Mouse (Mus musculus): ENCODE data around the gene Myh14. TPM values are rescaled to one million over a fixed set of nuclear protein-coding genes. Genes with fewer than 3 reads are reported as not detected.

The Myh14 gene
- total RNA-seq, 2 experiments from 2014 or later: 30.4 TPM

DNA sequence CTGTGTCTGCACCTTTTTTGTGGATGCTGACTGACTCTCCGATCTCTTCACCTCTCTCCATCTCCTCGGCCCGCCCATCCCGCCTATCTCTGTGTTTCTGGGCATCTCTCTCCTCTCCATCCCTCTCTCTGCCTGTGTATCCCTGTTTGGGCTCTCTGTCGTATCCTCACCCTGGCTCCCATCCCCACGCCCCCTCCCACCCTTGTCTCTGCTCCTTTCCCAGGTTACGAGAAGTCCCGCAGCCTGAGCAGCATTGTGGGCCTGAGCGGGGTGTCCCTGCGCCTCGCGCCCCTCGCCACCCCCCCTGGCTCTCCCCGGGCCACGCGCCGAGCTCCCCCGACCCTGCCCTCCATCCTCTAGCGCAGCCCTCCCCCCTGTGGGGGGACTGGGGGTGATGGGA, 69.0 kb downstream of the Myh14 start:
- no peak for TF ChIP-seq CTCF (conservative IDR thresholded peaks at IDR 0.05)
- peak overlapping the region; percentile 91 for H3K27ac ChIP-seq
- H3K4me3 ChIP-seq: no peak overlapping the region; the same call in 1 of the 2 replicates
- no peak for DNase-seq (ENCODE audit: low spot score in 2 of 2)

GRCm38 (mm10) chr7:44600691-44601262, 69.9 kb downstream of the Myh14 start:
- no peak for TF ChIP-seq CTCF (conservative IDR thresholded peaks at IDR 0.05)
- Histone ChIP-seq H3K4me3 (no peak overlapping the region), H3K27ac (peak overlapping the region; percentile 91)
- DNase-seq (ENCODE audit: low spot score in 2 of 2): no peak

DNA sequence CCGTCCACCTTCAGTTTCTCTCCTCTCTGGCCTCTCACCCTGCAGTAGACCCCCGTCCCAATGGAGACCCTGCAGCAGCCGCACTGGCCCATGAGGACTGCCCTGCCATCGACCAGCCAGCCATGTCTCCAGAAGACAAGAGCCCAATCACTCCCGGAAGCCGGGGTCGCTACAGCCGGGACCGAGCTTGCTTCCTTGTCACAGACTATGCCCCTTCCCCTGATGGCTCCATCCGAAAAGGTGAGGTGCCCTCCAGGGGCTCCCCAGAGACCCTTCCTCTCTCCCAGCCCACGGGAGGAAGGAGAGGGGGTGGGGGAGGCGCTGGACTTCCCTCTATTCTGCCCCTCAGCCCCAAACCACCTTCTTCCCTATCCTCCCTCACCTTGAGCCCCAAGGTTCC, 72.3 kb downstream of the Myh14 start:
- no peak for TF ChIP-seq CTCF (conservative IDR thresholded peaks at IDR 0.05)
- Histone ChIP-seq H3K4me3 (no peak overlapping the region), H3K27ac (peak overlapping the region; percentile 43; the same call in 1 of the 2 replicates)
- no peak for DNase-seq (ENCODE audit: low spot score in 2 of 2)

GRCm38 (mm10) chr7:44597666-44598065, 73.0 kb downstream of the Myh14 start:
- Histone ChIP-seq H3K27ac (peak overlapping the region; percentile 68), H3K4me3 (no peak overlapping the region)
- no peak for TF ChIP-seq CTCF (conservative IDR thresholded peaks at IDR 0.05)
- no peak for DNase-seq (ENCODE audit: low spot score in 2 of 2)

GRCm38 (mm10) chr7:44596996-44597538, 73.6 kb downstream of the Myh14 start:
- TF ChIP-seq CTCF (conservative IDR thresholded peaks at IDR 0.05): no peak
- no peak for DNase-seq (ENCODE audit: low spot score in 2 of 2)
- 0 out of 2 replicates have a peak overlapping the region, but pooled peaks have one; percentile 9 for H3K4me3 ChIP-seq
- H3K27ac ChIP-seq: peak overlapping the region; percentile 68

DNA sequence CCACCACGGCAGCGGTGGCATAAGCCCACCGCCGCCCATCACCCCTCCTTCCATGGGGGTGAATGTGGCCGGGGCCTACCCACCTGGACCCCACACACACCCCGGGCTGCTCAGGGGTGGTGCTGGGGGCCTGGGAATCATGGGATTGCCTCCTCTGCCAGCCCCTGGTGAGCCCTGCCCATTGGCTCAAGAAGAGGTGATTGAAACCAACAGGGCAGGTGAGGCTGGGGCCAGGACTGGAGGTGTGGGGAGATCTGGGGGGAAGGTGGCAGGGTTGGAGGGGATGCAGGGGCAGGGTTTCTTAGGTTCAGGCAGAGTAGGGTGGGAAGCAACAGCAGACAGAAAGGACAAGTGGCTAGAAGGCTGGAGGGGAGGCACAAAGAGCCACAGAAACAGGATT, 74.6 kb downstream of the Myh14 start:
- DNase-seq (ENCODE audit: low spot score in 2 of 2): no peak
- TF ChIP-seq CTCF (conservative IDR thresholded peaks at IDR 0.05): no peak
- peak overlapping the region; percentile 17; the same call in 1 of the 2 replicates for H3K4me3 ChIP-seq
- peak overlapping the region; percentile 99 for H3K27ac ChIP-seq

GRCm38 (mm10) chr7:44595131-44595561, 75.5 kb downstream of the Myh14 start:
- H3K27ac ChIP-seq: peak overlapping the region; percentile 99
- peak overlapping the region; percentile 78; the same call in 1 of the 2 replicates for H3K4me3 ChIP-seq
- DNase-seq (ENCODE audit: low spot score in 2 of 2): no peak
- no peak for TF ChIP-seq CTCF (conservative IDR thresholded peaks at IDR 0.05)

- no peak for TF ChIP-seq CTCF (conservative IDR thresholded peaks at IDR 0.05)
- peak; percentile 79 to 81 for DNase-seq (ENCODE audit: low spot score in 2 of 2)
- H3K27ac ChIP-seq: peak overlapping the region; percentile 99
- H3K4me3 ChIP-seq: peak overlapping the region; percentile 78
Observed at GRCm38 (mm10) chr7:44594291-44594690, 76.4 kb downstream of the Myh14 start.

GRCm38 (mm10) chr7:44593775-44594174, 76.9 kb downstream of the Myh14 start:
- Histone ChIP-seq H3K27ac (peak overlapping the region; percentile 99), H3K4me3 (peak overlapping the region; percentile 78)
- peak; percentile 88 for DNase-seq (ENCODE audit: low spot score in 2 of 2)
- TF ChIP-seq CTCF (conservative IDR thresholded peaks at IDR 0.05): peak; percentile 12

GRCm38 (mm10) chr7:44593051-44593450, 77.6 kb downstream of the Myh14 start:
- H3K27ac ChIP-seq: peak overlapping the region; percentile 99
- H3K4me3 ChIP-seq: peak overlapping the region; percentile 78
- DNase-seq (ENCODE audit: low spot score in 2 of 2): no peak
- TF ChIP-seq CTCF (conservative IDR thresholded peaks at IDR 0.05): no peak

- TF ChIP-seq CTCF (conservative IDR thresholded peaks at IDR 0.05): no peak
- no peak for DNase-seq (ENCODE audit: low spot score in 2 of 2)
- H3K27ac ChIP-seq: peak overlapping the region; percentile 93
Observed at GRCm38 (mm10) chr7:44591348-44592116, 79.1 kb downstream of the Myh14 start.

DNA sequence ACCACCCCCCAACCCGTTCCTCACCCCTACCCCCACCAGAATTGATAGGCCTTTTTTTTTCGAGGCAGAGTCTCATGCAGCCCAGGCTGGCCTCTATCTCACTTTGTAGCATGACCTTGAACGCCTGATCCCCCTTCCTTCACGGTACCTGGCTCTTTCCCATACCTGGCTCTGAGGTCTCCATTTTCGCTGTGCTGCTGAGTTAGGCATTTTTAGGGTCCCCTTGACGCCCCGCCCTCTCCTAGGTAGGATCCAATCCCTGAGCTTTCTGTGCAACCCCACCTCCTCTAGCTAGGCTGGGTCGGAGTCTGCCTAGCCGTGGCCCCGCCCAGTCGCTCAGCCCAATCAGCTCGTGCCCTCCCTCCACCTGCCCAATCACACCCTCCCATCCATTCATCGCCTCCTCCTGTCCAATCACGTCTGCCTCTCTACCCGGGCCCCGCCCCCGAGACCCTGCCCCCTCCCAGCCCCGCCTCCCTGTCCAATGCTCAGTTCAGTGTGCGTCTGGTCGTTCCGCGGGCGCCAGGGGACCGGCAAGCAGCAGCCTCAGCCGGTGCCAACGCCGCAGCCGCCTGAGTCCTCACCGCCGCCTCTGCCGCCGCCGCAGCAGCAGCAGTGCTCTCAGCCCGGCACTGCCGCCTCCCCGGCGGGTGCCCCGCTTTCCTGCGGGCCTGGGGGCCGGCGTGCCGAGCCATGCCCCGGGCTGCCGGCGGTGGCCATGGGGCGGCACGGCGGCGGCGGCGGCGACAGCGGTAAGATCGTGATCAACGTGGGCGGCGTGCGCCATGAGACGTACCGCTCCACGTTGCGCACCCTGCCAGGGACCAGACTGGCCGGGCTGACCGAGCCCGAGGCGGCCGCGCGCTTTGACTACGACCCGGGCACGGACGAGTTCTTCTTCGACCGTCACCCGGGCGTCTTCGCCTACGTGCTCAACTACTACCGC, 80.0 kb downstream of the Myh14 start, which contains the start of gene Kcnc3:
Gene Kcnc3, plus strand, starts transcription at position 263 of the 946 bp plus-strand sequence.
- peak; percentile 90 to 98 for DNase-seq (ENCODE audit: low spot score in 2 of 2)
- peak within 1 kb of the TSS; percentile 78 for H3K4me3 ChIP-seq
- H3K27ac ChIP-seq: peak within 1 kb of the TSS; percentile 93
- no peak for TF ChIP-seq CTCF (conservative IDR thresholded peaks at IDR 0.05)

More at GRCm38 (mm10) chr7:44591348-44592116, 79.1 kb downstream of the Myh14 start:
- peak overlapping the region; percentile 78 for H3K4me3 ChIP-seq

Measured in layer of hippocampus, adult 2 months (tissue).